Mouse (Mus musculus): ENCODE results near the gene Banf2. TPM values are rescaled to one million over a fixed set of nuclear protein-coding genes. Genes with fewer than 3 reads are reported as not detected.

Gene Banf2
- total and polyA plus RNA-seq, 3 experiments, result not detected

GRCm38 (mm10) chr2:144010282-144011044 is 22.4 kb upstream of the Banf2 start:
- no peak for DNase-seq (ENCODE audit: low read depth, low spot score)
- TF ChIP-seq MAX (IDR thresholded peaks at IDR 0.05; ENCODE audit: low read length), result peak; percentile 9; the same call in 1 of the 2 replicates
- TF ChIP-seq NELFE (IDR thresholded peaks at IDR 0.05; ENCODE audit: low read depth, low read length), result peak; percentile 13; the same call in 1 of the 2 replicates
- TF ChIP-seq ZMIZ1 (IDR thresholded peaks at IDR 0.05; ENCODE audit: low read depth, low read length), result no peak
- no peak for TF ChIP-seq UBTF (IDR thresholded peaks at IDR 0.05; ENCODE audit: borderline replicate concordance, insufficient read depth, low read depth, low read length)
- peak; percentile 22; the same call in 1 of the 2 replicates for TF ChIP-seq SIN3A (IDR thresholded peaks at IDR 0.05; ENCODE audit: low read length)
- TF ChIP-seq ELF1 (IDR thresholded peaks at IDR 0.05; ENCODE audit: low read depth, low read length), result 0 out of 2 replicates have a peak, but pooled peaks have one; percentile 5
- TF ChIP-seq CTCF (IDR thresholded peaks at IDR 0.05 in 2 of 3, conservative IDR thresholded peaks at IDR 0.05 in 1 of 3; ENCODE audit: control insufficient read depth in 1 of 3, insufficient read depth in 1 of 3, low read depth in 2 of 3, low read length in 3 of 3, poor library complexity in 1 of 3, severe bottlenecking in 1 of 3), result peak; percentile 50 to 83 (median 55); a peak in 5 of 6 replicates
- no peak for TF ChIP-seq GABPA (IDR thresholded peaks at IDR 0.05; ENCODE audit: low read depth, low read length)
- peak; percentile 59 for TF ChIP-seq MXI1 (IDR thresholded peaks at IDR 0.05; ENCODE audit: low read depth, low read length)
- peak; percentile 49 for TF ChIP-seq SMC3 (IDR thresholded peaks at IDR 0.05; ENCODE audit: low read depth, low read length)
- peak; percentile 15 for TF ChIP-seq RAD21 (IDR thresholded peaks at IDR 0.05; ENCODE audit: low read depth, low read length)
- TF ChIP-seq CHD2 (IDR thresholded peaks at IDR 0.05; ENCODE audit: low read length), result no peak
- TF ChIP-seq HCFC1 (IDR thresholded peaks at IDR 0.05; ENCODE audit: low read depth, low read length), result 0 out of 2 replicates have a peak, but pooled peaks have one; percentile 40
- no peak for TF ChIP-seq KAT2A (conservative IDR thresholded peaks at IDR 0.05; ENCODE audit: low read depth, low read length)
- TF ChIP-seq TBP (IDR thresholded peaks at IDR 0.05; ENCODE audit: low read depth, low read length), result no peak
- TF ChIP-seq RCOR1 (IDR thresholded peaks at IDR 0.05; ENCODE audit: low read depth, low read length), result no peak
- Histone ChIP-seq H3K36me3 (ENCODE audit: control insufficient read depth in 1 of 2, insufficient read depth in 2 of 2, low read length in 2 of 2) (peaks cover 0 to 8% of the 10 kb centered on the region in 2 experiments; a peak in 3 of 4 replicates), H3K27me3 (ENCODE audit: control insufficient read depth in 1 of 2, insufficient read depth in 2 of 2, low read length in 2 of 2) (no peaks in the 10 kb centered on the region; a peak in 2 of 4 replicates), H3K4me3 (ENCODE audit: control insufficient read depth in 1 of 2, insufficient read depth in 1 of 2, low read depth in 2 of 2, low read length in 2 of 2) (peak overlapping the region; percentile 89 to 95), H3K9ac (ENCODE audit: control insufficient read depth, low read depth, low read length, poor library complexity, severe bottlenecking) (peak overlapping the region; percentile 97), H3K27ac (ENCODE audit: control insufficient read depth, low read depth, low read length) (peak overlapping the region; percentile 63), H3K9me3 (replicated peaks; ENCODE audit: insufficient read depth, low read length) (no peaks in the 10 kb centered on the region), H3K79me2 (ENCODE audit: control insufficient read depth, insufficient read depth, low read length, poor library complexity) (peaks cover 45% of the 10 kb centered on the region), H3K4me1 (ENCODE audit: control insufficient read depth in 1 of 2, insufficient read depth in 2 of 2, low read length in 2 of 2) (peaks cover 3 to 9% of the 10 kb centered on the region in 2 experiments; a peak in 3 of 4 replicates)

- TF ChIP-seq GATA1 (IDR thresholded peaks at IDR 0.05; ENCODE audit: low read depth, low read length), result no peak
- peak; percentile 89 for TF ChIP-seq NELFE (IDR thresholded peaks at IDR 0.05; ENCODE audit: low read depth, low read length)
- peak; percentile 83 to 86; a peak in 3 of 4 replicates for TF ChIP-seq POLR2A (IDR thresholded peaks at IDR 0.05; ENCODE audit: control insufficient read depth in 1 of 2, insufficient read depth in 1 of 2, low read depth in 1 of 2, low read length in 2 of 2, poor library complexity in 1 of 2)
- no peak for TF ChIP-seq CHD1 (IDR thresholded peaks at IDR 0.05; ENCODE audit: low read depth, low read length)
- TF ChIP-seq ZC3H11A (IDR thresholded peaks at IDR 0.05; ENCODE audit: low read depth, low read length), result no peak
- peak; percentile 75 for TF ChIP-seq ZMIZ1 (IDR thresholded peaks at IDR 0.05; ENCODE audit: low read depth, low read length)
- no peak for TF ChIP-seq ELF1 (IDR thresholded peaks at IDR 0.05; ENCODE audit: low read depth, low read length)
- TF ChIP-seq TBP (IDR thresholded peaks at IDR 0.05; ENCODE audit: low read depth, low read length), result peak; percentile 13; the same call in 1 of the 2 replicates
- peak; percentile 74 for TF ChIP-seq NRF1 (IDR thresholded peaks at IDR 0.05; ENCODE audit: insufficient read depth, low read depth, low read length, poor library complexity, severe bottlenecking)
- peak; percentile 82 for TF ChIP-seq CHD2 (IDR thresholded peaks at IDR 0.05; ENCODE audit: low read length)
- peak; percentile 86; the same call in 1 of the 2 replicates for TF ChIP-seq MAZ (IDR thresholded peaks at IDR 0.05; ENCODE audit: low read depth, low read length)
- TF ChIP-seq SIN3A (IDR thresholded peaks at IDR 0.05; ENCODE audit: low read length), result peak; percentile 44; the same call in 1 of the 2 replicates
- TF ChIP-seq MXI1 (IDR thresholded peaks at IDR 0.05; ENCODE audit: low read depth, low read length), result peak; percentile 59; the same call in 1 of the 2 replicates
- peak; percentile 80 for TF ChIP-seq POLR2AphosphoS2 (IDR thresholded peaks at IDR 0.05; ENCODE audit: low read length)
- TF ChIP-seq ZNF384 (IDR thresholded peaks at IDR 0.05; ENCODE audit: low read depth, low read length), result no peak
- peak; percentile 18; the same call in 1 of the 2 replicates for TF ChIP-seq TCF12 (IDR thresholded peaks at IDR 0.05; ENCODE audit: low read depth, low read length)
- peak; percentile 72 for TF ChIP-seq HCFC1 (IDR thresholded peaks at IDR 0.05; ENCODE audit: low read depth, low read length)
- TF ChIP-seq POLR2AphosphoS5 (IDR thresholded peaks at IDR 0.05; ENCODE audit: borderline replicate concordance, low read depth, low read length), result peak; percentile 38; the same call in 1 of the 2 replicates
- DNase-seq (ENCODE audit: low read depth, low spot score), result peak; percentile 98
- Histone ChIP-seq H3K4me3 (ENCODE audit: control insufficient read depth in 1 of 2, insufficient read depth in 1 of 2, low read depth in 2 of 2, low read length in 2 of 2) (peak within 1 kb of the TSS; percentile 89 to 95), H3K27me3 (ENCODE audit: control insufficient read depth in 1 of 2, insufficient read depth in 2 of 2, low read length in 2 of 2) (peaks cover 0 to 4% of the 10 kb centered on the region in 2 experiments; a peak in 2 of 4 replicates), H3K9me3 (replicated peaks; ENCODE audit: insufficient read depth, low read length) (no peaks in the 10 kb centered on the region), H3K36me3 (ENCODE audit: control insufficient read depth in 1 of 2, insufficient read depth in 2 of 2, low read length in 2 of 2) (peaks cover 0 to 8% of the 10 kb centered on the region in 2 experiments; a peak in 3 of 4 replicates), H3K9ac (ENCODE audit: control insufficient read depth, low read depth, low read length, poor library complexity, severe bottlenecking) (peak within 1 kb of the TSS; percentile 97), H3K4me1 (ENCODE audit: control insufficient read depth in 1 of 2, insufficient read depth in 2 of 2, low read length in 2 of 2) (peaks cover 3 to 9% of the 10 kb centered on the region in 2 experiments; a peak in 3 of 4 replicates), H3K27ac (ENCODE audit: control insufficient read depth, low read depth, low read length) (peak within 1 kb of the TSS; percentile 63), H3K79me2 (ENCODE audit: control insufficient read depth, insufficient read depth, low read length, poor library complexity) (peaks cover 40% of the 10 kb centered on the region)
Measured at GRCm38 (mm10) chr2:144011080-144011551, 21.7 kb upstream of the Banf2 start, which contains the start of gene Rrbp1. Rrbp1 (minus strand) TSS chr2:144011263.
